Mouse (Mus musculus): ENCODE measurements at regions not wholly inside any gene's neighbourhood (a gene's known extent, or its start where the extent isn't known, plus 50 kb on each side); places are given as distances from the start of the nearest gene placed in this dataset.
"Not testable (repeated sequence)": the region's sequence is repeated elsewhere in the genome, so short reads cannot be mapped to it uniquely, and the experiment has no call there.

GRCm38 (mm10) chr9:88221850-88222353, 105.1 kb upstream of the Nt5e start:
- DNase-seq, result no peak

DNA sequence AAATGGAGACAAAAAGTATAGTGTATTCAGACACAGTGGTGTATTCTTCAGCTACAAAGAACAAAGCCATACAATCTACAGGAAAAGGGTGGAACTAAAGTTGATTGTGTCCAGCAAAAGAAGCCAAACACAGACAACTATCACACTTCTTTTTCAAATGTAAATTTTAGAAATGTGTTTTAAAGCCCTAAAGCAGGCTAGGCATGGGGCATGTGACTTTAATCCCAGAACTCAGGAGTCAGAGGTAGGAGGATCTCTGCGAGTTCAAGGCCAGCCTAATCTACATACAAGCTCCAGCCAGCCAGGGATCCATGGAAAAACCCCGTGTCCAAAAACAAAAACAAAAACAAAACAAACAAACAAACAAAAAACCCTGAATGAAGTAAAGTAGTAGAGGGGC, 89.9 kb upstream of the Nt5e start:
- DNase-seq, result no peak

DNA sequence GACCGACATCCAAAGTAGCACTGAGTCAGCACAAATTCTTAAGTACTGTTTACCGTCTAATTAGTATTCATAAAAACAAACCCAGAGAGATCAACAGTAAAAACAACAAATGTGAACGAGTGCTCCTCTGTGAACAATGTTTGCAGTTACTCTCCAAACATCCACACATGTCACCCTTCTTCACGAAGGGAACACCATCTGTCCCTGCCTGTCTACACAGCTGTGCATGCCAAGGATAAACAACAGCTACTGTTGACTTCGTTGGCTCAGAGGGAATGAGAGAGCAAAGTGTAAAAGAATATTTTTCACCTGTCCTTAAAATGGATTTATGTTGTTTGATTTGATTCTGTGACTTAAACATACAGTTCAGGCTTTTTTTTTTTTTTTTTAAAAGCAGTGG, 88.7 kb upstream of the Nt5e start:
- DNase-seq, result no peak

DNA sequence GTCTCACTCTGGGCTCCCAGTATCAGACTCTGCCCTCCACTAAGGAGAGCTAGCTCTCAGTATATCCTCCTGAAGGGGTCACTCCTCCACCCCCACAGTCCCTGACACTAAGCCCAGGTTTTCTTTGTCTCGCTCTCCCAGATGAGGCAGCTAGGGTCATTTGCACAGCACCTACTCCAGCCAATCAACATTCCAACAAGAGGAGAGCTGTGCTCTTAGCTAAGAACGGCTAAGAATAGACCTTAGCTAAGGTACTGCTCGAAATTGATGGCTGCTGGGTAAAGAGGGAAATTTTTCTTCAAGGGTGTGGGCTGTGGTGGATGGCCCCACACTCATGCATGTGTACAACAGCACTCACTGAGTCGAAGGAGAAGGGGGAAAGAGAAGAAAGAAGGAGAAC, 86.3 kb upstream of the Nt5e start:
- no peak for DNase-seq

- peak; percentile 72 for DNase-seq
Measured at GRCm38 (mm10) chr9:88241203-88241995, 85.6 kb upstream of the Nt5e start.

DNA sequence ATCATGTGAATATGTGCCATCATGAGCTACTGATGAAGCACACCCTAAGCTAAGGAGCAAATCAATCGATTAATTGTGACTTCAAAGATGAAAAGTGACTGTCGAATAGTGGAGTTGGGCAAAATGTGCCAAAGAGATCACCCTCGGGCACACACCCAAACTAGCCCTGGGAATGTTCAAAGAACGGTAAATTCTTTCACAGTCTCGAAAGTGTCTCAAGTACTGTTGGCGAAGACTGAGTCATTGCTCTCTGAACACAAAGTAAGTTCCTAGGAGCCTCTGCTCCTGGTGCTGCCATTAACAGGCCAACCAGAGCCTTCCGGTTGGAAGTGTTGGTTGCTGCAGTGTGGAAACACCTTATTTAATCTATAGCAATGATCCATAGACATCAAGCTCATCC, 84.5 kb upstream of the Nt5e start:
- no peak for DNase-seq

DNA sequence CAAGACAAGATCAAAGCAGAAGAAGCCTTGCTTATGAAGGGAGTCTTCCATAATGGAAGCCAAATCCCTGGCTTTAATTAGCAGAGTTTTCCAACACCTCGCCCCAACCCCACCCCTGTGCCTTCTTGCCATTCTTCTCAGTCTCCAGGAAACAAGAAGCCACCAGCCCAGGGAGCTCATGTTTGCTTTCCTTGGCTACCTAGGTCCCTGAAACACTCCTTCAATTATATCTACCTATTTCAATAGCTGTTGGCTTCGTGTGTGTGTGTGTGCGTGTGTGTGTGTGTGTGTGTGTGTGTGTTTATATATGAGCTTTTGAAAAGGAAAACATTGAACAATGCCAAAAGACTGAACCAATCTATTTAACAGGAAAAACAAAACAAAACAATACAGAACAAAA, 82.5 kb upstream of the Nt5e start:
- DNase-seq, result no peak

DNA sequence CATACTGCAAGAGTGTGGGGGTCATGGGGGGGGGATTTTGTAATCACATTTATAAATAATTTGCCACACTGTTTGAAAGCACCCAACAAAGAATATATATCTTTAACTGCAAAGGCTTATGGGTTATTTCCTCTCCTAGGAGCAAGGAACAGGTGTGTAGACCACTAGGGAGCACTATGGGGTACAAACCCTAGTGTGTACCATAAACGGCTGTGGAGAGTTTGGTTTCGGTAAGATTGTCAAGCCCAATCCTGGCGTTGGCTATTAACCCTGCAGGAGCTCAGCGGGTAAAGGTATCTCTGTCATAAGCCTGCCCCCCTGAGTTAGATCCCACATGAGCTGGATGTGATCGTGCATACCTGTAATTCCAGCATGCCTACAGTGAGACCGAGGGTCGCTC, 71.0 kb upstream of the Nt5e start:
- DNase-seq, result no peak

DNA sequence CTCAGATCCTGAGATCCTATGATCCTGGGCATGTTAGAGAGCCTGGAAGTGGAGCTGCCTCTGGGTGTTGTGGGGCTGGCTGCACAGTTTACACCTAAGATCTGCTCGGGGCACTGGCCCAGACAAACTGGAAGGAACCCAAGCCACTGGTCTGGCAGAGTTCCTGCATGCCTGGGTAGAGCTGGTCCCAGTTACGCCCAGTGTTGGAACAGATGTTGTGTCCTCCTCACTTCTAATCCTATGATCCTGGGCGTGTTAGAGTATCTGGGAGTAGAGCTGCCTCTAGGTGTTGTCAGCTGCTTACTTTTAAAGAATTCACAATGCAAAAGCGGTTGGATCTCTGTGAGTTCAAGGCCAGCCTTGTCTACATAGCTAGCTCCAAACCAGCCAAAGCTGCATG, 67.4 kb upstream of the Nt5e start:
- DNase-seq, result no peak

DNA sequence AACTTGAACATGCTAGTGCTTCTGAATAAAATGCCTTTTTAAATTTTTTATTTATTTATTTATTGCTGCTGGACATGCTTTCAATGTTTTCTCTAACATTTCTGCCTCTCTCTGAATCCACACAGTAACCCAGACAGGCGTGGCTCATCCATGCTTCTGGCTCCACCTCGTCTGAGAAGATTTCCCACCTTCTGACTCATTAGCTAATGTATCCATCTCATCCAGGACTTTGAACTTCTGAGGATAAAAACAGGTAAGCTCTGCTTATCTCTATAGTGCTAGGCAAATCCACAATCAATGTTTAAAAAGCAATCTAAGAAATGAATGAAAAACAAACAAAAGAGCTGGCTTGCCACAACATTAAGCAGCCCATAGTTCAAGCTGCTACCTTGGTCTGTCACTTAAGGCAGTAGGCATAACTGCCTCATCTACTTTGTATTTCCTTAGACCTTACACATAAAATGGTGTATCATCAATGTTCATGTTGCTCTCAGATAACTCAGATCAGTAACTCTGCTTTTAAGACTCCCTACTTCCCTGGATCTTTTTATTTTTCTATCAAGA, 66.8 kb upstream of the Nt5e start:
- DNase-seq, result no peak

DNA sequence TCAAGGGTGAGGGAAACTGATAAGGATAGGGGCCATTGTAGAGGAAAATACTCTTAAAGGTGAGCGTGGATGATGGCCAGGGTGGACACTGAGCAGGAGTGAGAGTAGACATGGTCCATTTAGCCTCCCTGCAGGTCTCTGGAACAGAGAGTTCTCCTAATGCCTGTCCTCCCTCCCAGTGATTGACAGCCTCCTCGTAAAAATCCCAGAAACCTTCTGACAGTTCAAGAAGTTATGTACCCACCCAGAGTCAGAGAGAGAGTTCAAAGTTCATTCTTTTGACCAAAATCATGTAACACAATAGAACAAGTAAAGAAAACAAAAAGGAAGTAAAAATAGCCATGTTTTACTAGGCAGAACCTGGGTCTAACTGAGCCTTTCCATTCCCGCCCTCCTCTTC, 64.5 kb upstream of the Nt5e start:
- DNase-seq, result no peak

DNA sequence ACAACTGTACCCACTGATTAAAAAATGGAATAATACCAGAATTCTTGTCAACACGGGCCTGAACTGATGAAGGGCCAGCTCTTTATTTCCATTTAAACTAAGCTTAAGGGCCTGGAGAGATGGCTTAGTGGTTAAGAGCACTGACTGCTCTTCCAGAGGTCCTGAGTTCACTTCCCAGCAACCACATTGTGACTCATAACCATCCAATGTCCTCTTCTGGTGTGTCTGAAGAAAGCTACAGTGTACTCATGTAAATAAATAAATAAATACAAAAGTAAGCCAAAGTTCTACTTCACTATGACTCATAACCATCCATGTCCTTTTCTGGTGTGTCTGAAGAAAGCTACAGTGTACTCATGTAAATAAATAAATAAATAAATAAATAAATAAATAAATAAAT, 60.7 kb upstream of the Nt5e start:
- not testable (repeated sequence) for DNase-seq

DNA sequence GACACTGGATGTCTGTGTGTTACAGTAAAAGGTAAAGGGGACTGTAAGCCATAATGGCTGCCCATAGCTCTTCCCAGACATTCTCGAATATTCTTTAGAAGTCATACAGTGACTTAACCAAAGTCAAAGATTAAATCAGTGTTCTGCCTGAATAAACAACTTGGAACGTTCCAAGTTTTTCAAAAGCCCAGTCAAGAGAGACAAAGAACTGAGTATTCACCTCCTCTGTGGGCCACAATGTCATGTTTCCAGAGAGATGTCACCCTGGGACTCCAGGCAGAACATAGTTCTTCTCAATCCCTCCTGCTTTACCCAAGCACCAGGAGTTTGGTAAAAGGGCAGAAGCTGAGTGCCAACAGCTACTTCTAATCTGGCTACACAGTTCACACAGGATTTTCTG, 58.2 kb upstream of the Nt5e start:
- no peak for DNase-seq

DNA sequence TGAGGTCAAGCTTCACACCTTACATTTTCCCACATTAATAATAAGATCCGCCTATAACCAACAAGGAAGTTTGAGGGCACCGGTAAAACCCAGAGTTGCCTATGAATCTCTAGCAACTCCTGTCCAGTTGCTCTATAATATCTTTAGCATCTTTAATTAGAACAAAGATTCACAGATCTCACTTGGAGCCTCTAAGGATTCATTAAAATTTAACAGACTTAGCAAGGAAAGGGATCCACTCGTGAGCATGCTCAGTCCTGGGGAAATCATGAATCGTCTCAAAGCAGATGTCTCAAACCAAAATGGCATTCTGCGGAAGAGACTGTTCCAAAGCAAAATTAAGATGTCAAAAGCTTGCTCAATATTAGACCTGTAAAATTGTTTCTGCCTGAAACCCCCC, 57.8 kb upstream of the Nt5e start:
- DNase-seq, result no peak

- no peak for DNase-seq
Measured at GRCm38 (mm10) chr9:88270836-88271235, 56.2 kb upstream of the Nt5e start.

DNA sequence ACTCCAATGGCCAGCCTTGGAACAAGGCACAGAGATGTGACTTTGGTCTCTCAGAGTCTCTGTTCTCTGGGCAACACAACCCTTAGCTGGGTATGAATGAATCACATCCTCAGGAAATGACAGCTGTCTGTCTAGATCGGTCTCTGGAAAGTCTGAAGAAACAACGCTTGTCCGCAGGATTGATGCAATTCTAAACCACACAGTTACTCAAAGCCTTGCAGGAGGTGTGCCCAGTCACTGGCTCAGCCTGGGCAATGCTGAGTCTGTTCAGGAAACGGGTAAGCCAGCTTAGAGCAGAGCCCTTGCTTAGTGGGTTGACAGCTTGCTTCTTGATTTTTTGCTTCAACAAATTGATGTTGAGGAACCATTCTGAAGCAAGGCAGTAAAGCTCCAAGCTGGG, 53.7 kb upstream of the Nt5e start:
- DNase-seq, result no peak

GRCm38 (mm10) chr9:88274040-88274439, 53.0 kb upstream of the Nt5e start:
- no peak for DNase-seq

GRCm38 (mm10) chr9:88274681-88275336, 52.2 kb upstream of the Nt5e start:
- DNase-seq, result no peak

DNA sequence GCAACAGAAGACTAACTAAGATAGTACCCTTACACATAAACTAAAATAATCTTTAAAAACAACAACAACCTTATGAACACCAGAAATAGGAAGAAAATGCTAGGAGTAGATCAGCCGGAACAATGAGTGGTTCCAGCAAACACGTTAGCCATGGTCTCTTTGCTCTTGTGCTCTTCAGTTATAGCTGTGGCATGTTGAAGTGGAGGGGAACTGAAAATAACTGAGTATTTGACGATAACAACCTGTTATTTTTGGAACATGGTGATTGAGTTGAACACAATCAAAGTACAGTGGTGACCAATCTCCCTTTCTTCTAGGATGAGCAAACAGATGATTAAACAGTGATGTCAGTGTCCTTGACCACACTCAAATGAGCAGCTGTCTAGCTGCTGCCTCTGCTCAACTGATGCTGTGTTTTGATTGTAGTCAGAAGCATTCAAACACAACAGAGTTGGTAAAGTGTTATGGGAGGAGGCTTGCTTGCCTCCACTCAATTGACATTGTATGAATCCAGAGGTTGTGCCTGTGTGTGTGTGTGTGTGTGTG, 50.9 kb upstream of the Nt5e start:
- DNase-seq, result no peak

DNA sequence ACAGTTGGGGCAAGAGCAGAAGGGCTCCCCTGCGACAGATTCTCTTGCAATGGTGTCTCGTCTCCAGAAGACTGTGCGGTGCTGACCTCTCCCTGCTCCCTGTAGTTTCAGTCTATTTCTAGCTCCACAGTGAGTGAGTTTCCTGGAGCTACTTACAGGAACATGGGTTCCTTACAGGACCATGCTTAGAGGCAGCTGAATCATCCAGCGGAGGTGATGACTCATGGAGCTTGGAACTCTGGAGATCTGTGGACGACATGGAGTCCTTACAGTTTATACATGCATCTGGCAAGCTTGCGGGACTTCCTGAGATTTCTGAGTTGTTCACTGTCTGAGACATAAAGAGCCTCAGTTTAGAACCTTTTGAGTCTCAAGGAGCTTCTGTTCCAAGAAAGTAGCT, 50.0 kb upstream of the Nt5e start:
- DNase-seq, result no peak
